Mouse (Mus musculus) embryonic fibroblast, embryonic 13.5 days (primary cell): ENCODE results near the gene A930009A15Rik. TPM values are rescaled to one million over a fixed set of nuclear protein-coding genes. Genes with fewer than 3 reads are reported as not detected.

Experiments used
- H3K27ac ChIP-seq: 2 replicates; pipeline ENCODE4 v1.5.1; 2012; ENCODE audit warnings: low read length, control low read depth, inconsistent platforms; ENCODE audit not compliant: insufficient read depth
- H3K4me1 ChIP-seq: 2 replicates; pipeline ENCODE4 v1.6.1; 2011; ENCODE audit warnings: low read length; ENCODE audit not compliant: control insufficient read depth, insufficient read depth
- H3K4me3 ChIP-seq: 2 replicates; pipeline ENCODE4 v1.5.1; 2011; ENCODE audit warnings: mild to moderate bottlenecking, control low read depth, low read length; ENCODE audit not compliant: insufficient read depth
- CTCF ChIP-seq: IDR thresholded peaks from 2 replicates; pipeline ENCODE4 v1.5.1; 2011; ENCODE audit warnings: mild to moderate bottlenecking, control low read depth, low read length, moderate library complexity, borderline replicate concordance; ENCODE audit not compliant: insufficient read depth
- POLR2A ChIP-seq: IDR thresholded peaks from 2 replicates; pipeline ENCODE4 v1.6.1; 2011; ENCODE audit warnings: low read depth, mild to moderate bottlenecking, control low read depth, low read length, moderate library complexity
- polyA plus RNA-seq: library from polyadenylated mRNA; stranded (reverse); fragments of >200 nt; gene quantifications from 2 replicates; pipeline ENCODE4 v1.2.4, GENCODE M21; 2011; ENCODE audit warnings: low read depth; ENCODE audit not compliant: missing spikeins, insufficient read length

The A930009A15Rik gene
- polyA plus RNA-seq, result not detected in 2 replicates

- no peak for TF ChIP-seq POLR2A
- no peak for TF ChIP-seq CTCF
- H3K4me1 ChIP-seq, result no peaks in the 10 kb centered on the region
- no peak within 1 kb of the TSS for H3K4me3 ChIP-seq
- no peak within 1 kb of the TSS for H3K27ac ChIP-seq
Observed at GRCm38 (mm10) chr10:115569712-115570491, at the start of gene A930009A15Rik. TSS of gene A930009A15Rik (plus strand) at chr10:115569986.

GRCm38 (mm10) chr10:115520200-115521080 lies 49.3 kb upstream of the A930009A15Rik start:
- no peak overlapping the region for H3K4me3 ChIP-seq

GRCm38 (mm10) chr10:115521081-115521451 lies 48.7 kb upstream of the A930009A15Rik start:
- no peak overlapping the region for H3K27ac ChIP-seq
- no peak overlapping the region for H3K4me3 ChIP-seq
- no peak for TF ChIP-seq CTCF
- TF ChIP-seq POLR2A, result no peak
- no peaks in the 10 kb centered on the region for H3K4me1 ChIP-seq

More at GRCm38 (mm10) chr10:115520200-115521080, 49.3 kb upstream of the A930009A15Rik start:
- H3K4me1 ChIP-seq, result no peaks in the 10 kb centered on the region
- TF ChIP-seq CTCF (no peak), POLR2A (no peak)
- no peak overlapping the region for H3K27ac ChIP-seq

- Histone ChIP-seq H3K4me3 (no peak overlapping the region), H3K4me1 (no peaks in the 10 kb centered on the region), H3K27ac (no peak overlapping the region)
- TF ChIP-seq CTCF, result no peak
- no peak for TF ChIP-seq POLR2A
Observed at GRCm38 (mm10) chr10:115528892-115529291, 40.9 kb upstream of the A930009A15Rik start.

GRCm38 (mm10) chr10:115529768-115530167 lies 40.0 kb upstream of the A930009A15Rik start:
- Histone ChIP-seq H3K27ac (no peak overlapping the region), H3K4me3 (no peak overlapping the region), H3K4me1 (no peaks in the 10 kb centered on the region)
- no peak for TF ChIP-seq CTCF
- no peak for TF ChIP-seq POLR2A

- Histone ChIP-seq H3K27ac (no peak overlapping the region), H3K4me3 (no peak overlapping the region), H3K4me1 (no peaks in the 10 kb centered on the region)
- TF ChIP-seq POLR2A (no peak), CTCF (no peak)
Observed at GRCm38 (mm10) chr10:115530746-115531145, 39.0 kb upstream of the A930009A15Rik start.

GRCm38 (mm10) chr10:115542917-115543316 lies 26.9 kb upstream of the A930009A15Rik start:
- no peak for TF ChIP-seq POLR2A
- TF ChIP-seq CTCF, result no peak
- Histone ChIP-seq H3K4me3 (no peak overlapping the region), H3K4me1 (no peaks in the 10 kb centered on the region), H3K27ac (no peak overlapping the region)

- Histone ChIP-seq H3K27ac (no peak overlapping the region), H3K4me1 (no peaks in the 10 kb centered on the region), H3K4me3 (no peak overlapping the region)
- no peak for TF ChIP-seq CTCF
- no peak for TF ChIP-seq POLR2A
Observed at GRCm38 (mm10) chr10:115550253-115550652, 19.5 kb upstream of the A930009A15Rik start.

- Histone ChIP-seq H3K4me1 (no peaks in the 10 kb centered on the region), H3K4me3 (no peak overlapping the region), H3K27ac (no peak overlapping the region)
- TF ChIP-seq POLR2A (no peak), CTCF (no peak)
Observed at GRCm38 (mm10) chr10:115551069-115551468, 18.7 kb upstream of the A930009A15Rik start.
